Mouse (Mus musculus) limb, embryonic 14.5 days (tissue): ENCODE results near the gene Arl15. TPM values are rescaled to one million over a fixed set of nuclear protein-coding genes. Genes with fewer than 3 reads are reported as not detected.

Experiments
- ATAC-seq: fragments of 200-750 bp; cut with Nextera tagmentation; 2 replicates; pipeline ENCODE4 v1.8.0; 2017; ENCODE audit warnings: low read depth, moderate number of reproducible peaks, moderate TSS enrichment; ENCODE audit not compliant: low FRiP score
- DNase-seq: peaks from one replicate; pipeline ENCODE4 v3.0.0-alpha.2; 2015; ENCODE audit warnings: low spot score
- H3K27ac ChIP-seq: fragments of 300-500 bp; sonication (generic); replicated peaks from 2 replicates; pipeline ENCODE4 v1.5.1; 2014; ENCODE audit warnings: low read depth, mild to moderate bottlenecking, low read length, moderate library complexity, mixed read lengths
- H3K27me3 ChIP-seq: fragments of 300-500 bp; sonication (generic); 2 replicates; pipeline ENCODE4 v1.6.1; 2014; ENCODE audit warnings: low read length, mixed read lengths; ENCODE audit not compliant: control insufficient read depth, insufficient read depth
- H3K36me3 ChIP-seq: fragments of 300-500 bp; sonication (generic); 2 replicates; pipeline ENCODE4 v1.6.1; 2014; ENCODE audit warnings: mild to moderate bottlenecking, low read length, moderate library complexity, mixed read lengths; ENCODE audit not compliant: control insufficient read depth, insufficient read depth
- H3K4me1 ChIP-seq: fragments of 300-500 bp; sonication (generic); 2 replicates; pipeline ENCODE4 v1.6.1; 2014; ENCODE audit warnings: antibody characterized with exemption, low read length, mixed read lengths; ENCODE audit not compliant: control insufficient read depth, insufficient read depth
- H3K4me2 ChIP-seq: fragments of 300-500 bp; sonication (generic); replicated peaks from 2 replicates; pipeline ENCODE4 v1.6.1; 2014; ENCODE audit warnings: low read depth, mild to moderate bottlenecking, low read length, moderate library complexity; ENCODE audit not compliant: severe bottlenecking
- H3K4me3 ChIP-seq: fragments of 300-500 bp; sonication (generic); replicated peaks from 2 replicates; pipeline ENCODE4 v1.5.1; 2014; ENCODE audit warnings: low read length
- H3K9ac ChIP-seq: fragments of 300-500 bp; sonication (generic); 2 replicates; pipeline ENCODE4 v1.6.1; 2014; ENCODE audit warnings: mild to moderate bottlenecking, low read depth, low read length, moderate library complexity; ENCODE audit not compliant: severe bottlenecking
- H3K9me3 ChIP-seq: fragments of 300-500 bp; sonication (generic); 2 replicates; pipeline ENCODE4 v1.6.1; 2016; ENCODE audit warnings: low read length; ENCODE audit not compliant: control insufficient read depth
- POLR2A ChIP-seq: fragments of 200-500 bp; IDR thresholded peaks from 2 replicates; pipeline ENCODE4 v1.8.0; 2012; ENCODE audit warnings: inconsistent platforms, mild to moderate bottlenecking, moderate library complexity, borderline replicate concordance; ENCODE audit not compliant: insufficient read depth, insufficient read length; ENCODE audit errors: extremely low read depth
- WGBS: fragments of 180-500 bp; shearing (Covaris S2); extraction: QIAGEN DNeasy Blood & Tissue Kit; methylation state at CpG from one replicate; pipeline ENCODE4 v1.1.7; 2014; 5-methylcytosine and 5-hydroxymethylcytosine counted together
- polyA plus RNA-seq, 2 experiments: library from polyadenylated mRNA; depleted of rRNA in 1 of 2; stranded (reverse) in 1 of 2; unstranded in 1 of 2; fragments of >200 nt; fragmentation: Nextera tagmentation in 1 of 2; extraction: Ambion mirVana in 1 of 2; gene quantifications; 2 replicates each; pipeline versions ENCODE4 v1.2.1 to v1.2.3; 2012 to 2014

Arl15 gene
- polyA plus RNA-seq, 2 experiments = 10.1 to 10.7 TPM

GRCm38 (mm10) chr13:113995490-113996236 is 201.4 kb downstream of the Arl15 start:
- Histone ChIP-seq H3K9ac (no peak overlapping the region), H3K4me3 (no peak overlapping the region), H3K36me3 (no peaks in the 10 kb centered on the region), H3K4me2 (no peak overlapping the region), H3K27me3 (no peaks in the 10 kb centered on the region), H3K9me3 (no peaks in the 10 kb centered on the region), H3K27ac (no peak overlapping the region), H3K4me1 (no peaks in the 10 kb centered on the region)
- WGBS = 91% methylated on average over 9 of the region's 9 CpGs
- ATAC-seq (no peak), DNase-seq (no peak)
- TF ChIP-seq POLR2A = no peak

- TF ChIP-seq POLR2A = no peak
- 93% methylated on average over 12 of the region's 12 CpGs for WGBS
- ATAC-seq = no peak
These were observed 204.5 kb downstream of the Arl15 start for GRCm38 (mm10) chr13:113998811-113999210.

GRCm38 (mm10) chr13:114003463-114003862 is 209.2 kb downstream of the Arl15 start:
- DNase-seq (no peak), ATAC-seq (no peak)
- Histone ChIP-seq H3K9me3 (no peaks in the 10 kb centered on the region), H3K36me3 (no peaks in the 10 kb centered on the region), H3K27ac (no peak overlapping the region), H3K27me3 (no peaks in the 10 kb centered on the region), H3K9ac (no peak overlapping the region), H3K4me2 (no peak overlapping the region), H3K4me3 (no peak overlapping the region), H3K4me1 (0 out of 2 replicates have a peak, but pooled peaks cover 2% of the 10 kb centered on the region)
- TF ChIP-seq POLR2A = no peak
- WGBS = 78% methylated on average over 10 of the region's 10 CpGs

More at GRCm38 (mm10) chr13:113998811-113999210, 204.5 kb downstream of the Arl15 start:
- Histone ChIP-seq H3K9me3 (no peaks in the 10 kb centered on the region), H3K9ac (no peak overlapping the region), H3K27ac (no peak overlapping the region), H3K4me2 (no peak overlapping the region), H3K4me3 (no peak overlapping the region), H3K27me3 (no peaks in the 10 kb centered on the region), H3K36me3 (no peaks in the 10 kb centered on the region), H3K4me1 (no peaks in the 10 kb centered on the region)
- DNase-seq = no peak

GRCm38 (mm10) chr13:114004191-114004590 is 209.9 kb downstream of the Arl15 start:
- Histone ChIP-seq H3K4me3 (no peak overlapping the region), H3K27me3 (no peaks in the 10 kb centered on the region), H3K27ac (no peak overlapping the region), H3K9me3 (no peaks in the 10 kb centered on the region), H3K4me1 (0 out of 2 replicates have a peak, but pooled peaks cover 2% of the 10 kb centered on the region), H3K36me3 (no peaks in the 10 kb centered on the region), H3K4me2 (no peak overlapping the region), H3K9ac (no peak overlapping the region)
- no peak for ATAC-seq
- WGBS = 63% methylated on average over 6 of the region's 6 CpGs
- DNase-seq = peak; percentile 57
- TF ChIP-seq POLR2A = no peak

GRCm38 (mm10) chr13:114009786-114010185 is 215.5 kb downstream of the Arl15 start:
- DNase-seq (no peak), ATAC-seq (no peak)
- no peak for TF ChIP-seq POLR2A
- 69% methylated on average over 9 of the region's 9 CpGs for WGBS
- Histone ChIP-seq H3K9ac (no peak overlapping the region), H3K36me3 (no peaks in the 10 kb centered on the region), H3K27ac (no peak overlapping the region), H3K9me3 (no peaks in the 10 kb centered on the region), H3K4me1 (no peaks in the 10 kb centered on the region), H3K27me3 (no peaks in the 10 kb centered on the region), H3K4me2 (no peak overlapping the region), H3K4me3 (no peak overlapping the region)
